In genomic region chr12:84481251-84481650, GRCm38 (mm10) we compare ENCODE assay signal across 23 mouse cellular contexts.
"Had no signal": no experiment of that assay in that cellular context is flagged by ENCODE, and none has a peak within 500 bp of the region (broad histone marks: within the 10 kb centered on the region; RNA-seq: fewer than 3 reads in every experiment).

No protein-coding gene starts in this region.

- DNase-seq: gastrocnemius, postnatal 25 days; heart, adult 18-20 months; heart, postnatal 10 days; heart, postnatal 4 days; kidney, adult 11 months; kidney, adult 2 months; kidney, adult 9 months; kidney, postnatal 14 days; kidney, postnatal 36 days; layer of hippocampus, adult 9-11 months; layer of hippocampus, postnatal 36 days; left cerebral cortex, postnatal 4 days had no signal

- H3K27ac ChIP-seq: heart, embryonic 10.5 days; hindbrain, embryonic 10.5 days; hindbrain, embryonic 13.5 days; hindbrain, embryonic 15.5 days; hindbrain, postnatal 0 days; kidney, embryonic 15.5 days; kidney, postnatal 0 days; limb, embryonic 13.5 days; limb, embryonic 15.5 days had no signal

- H3K9me3 ChIP-seq: heart, embryonic 10.5 days; heart, embryonic 12.5 days; hindbrain, embryonic 10.5 days; hindbrain, embryonic 13.5 days; hindbrain, embryonic 15.5 days; kidney, embryonic 15.5 days; limb, embryonic 13.5 days; limb, embryonic 15.5 days had no signal

- H3K9ac ChIP-seq: heart, embryonic 12.5 days; hindbrain, embryonic 13.5 days; hindbrain, embryonic 15.5 days; kidney, embryonic 15.5 days; limb, embryonic 13.5 days; limb, embryonic 15.5 days had no signal

- H3K4me3 ChIP-seq: heart, embryonic 10.5 days; heart, embryonic 12.5 days; hindbrain, embryonic 10.5 days; hindbrain, embryonic 13.5 days; hindbrain, embryonic 15.5 days; kidney, embryonic 15.5 days; limb, embryonic 13.5 days; limb, embryonic 15.5 days had no signal

- H3K36me3 ChIP-seq: hindbrain, embryonic 15.5 days had no signal

- H3K4me2 ChIP-seq: heart, embryonic 12.5 days; hindbrain, embryonic 13.5 days; hindbrain, embryonic 15.5 days; kidney, embryonic 15.5 days; limb, embryonic 13.5 days; limb, embryonic 15.5 days had no signal

- H3K27me3 ChIP-seq: heart, embryonic 12.5 days; kidney, embryonic 15.5 days; limb, embryonic 13.5 days; limb, embryonic 15.5 days had no signal

- ATAC-seq: hindbrain, postnatal 0 days; intestine, embryonic 16.5 days had no signal

- H3K4me1 ChIP-seq: hindbrain, embryonic 10.5 days; hindbrain, embryonic 13.5 days; hindbrain, embryonic 15.5 days; limb, embryonic 13.5 days; limb, embryonic 15.5 days had no signal
